Mouse (Mus musculus) bone marrow macrophage, adult 2 months (primary cell): ENCODE measurements around the gene Pfpl.

ENCODE experiments used
- CTCF ChIP-seq: IDR thresholded peaks from 2 replicates; pipeline ENCODE4 v1.5.1; 2012; ENCODE audit warnings: low read depth, mild to moderate bottlenecking, low read length, moderate library complexity
- POLR2A ChIP-seq: IDR thresholded peaks from 2 replicates; pipeline ENCODE4 v1.6.1; 2012; ENCODE audit warnings: mild to moderate bottlenecking, low read depth, low read length, borderline replicate concordance

GRCm38 (mm10) chr19:12413737-12414136, 14.0 kb upstream of the Pfpl start:
- TF ChIP-seq CTCF (no peak), POLR2A (no peak)
